Mouse (Mus musculus): ENCODE data around the gene Grhl3. TPM values are rescaled to one million over a fixed set of nuclear protein-coding genes. Genes with fewer than 3 reads are reported as not detected.
"Not testable (repeated sequence)": the region's sequence is repeated elsewhere in the genome, so short reads cannot be mapped to it uniquely, and the experiment has no call there.

The Grhl3 gene
- polyA plus RNA-seq (2014; fragmentation: Nextera tagmentation; extraction: Ambion mirVana), result 5.1 and 5.8 TPM in 2 replicates

DNA sequence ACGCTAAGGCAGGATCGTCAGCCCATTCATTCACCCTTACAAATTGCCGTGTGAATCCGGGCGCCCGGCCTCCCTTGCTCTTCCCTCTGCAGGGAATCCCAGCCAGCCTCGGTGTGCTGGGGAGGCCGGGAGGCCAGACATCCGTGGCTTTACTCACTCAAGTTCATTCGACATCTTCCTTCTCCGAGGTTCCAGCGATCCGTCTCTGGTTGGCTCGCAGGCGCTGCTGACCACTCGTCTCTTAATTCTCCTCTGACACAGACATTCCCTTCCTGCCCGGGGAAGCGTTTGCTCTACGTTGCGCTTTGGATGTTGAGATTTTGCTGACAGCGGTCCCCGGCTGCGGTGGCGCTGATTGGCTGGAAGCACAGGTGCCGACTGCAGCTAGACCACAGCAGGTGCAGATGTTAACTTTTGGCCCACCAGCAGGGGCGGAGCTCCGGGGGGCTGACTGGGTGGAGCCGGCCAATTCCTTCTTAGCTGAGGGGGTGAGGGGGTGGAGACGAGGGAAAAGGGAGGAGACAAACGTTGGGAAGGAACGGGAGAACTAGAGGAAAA lies at the start of gene Grhl3:
Gene Grhl3 (minus strand): TSS at position 380 of the 558 bp plus-strand sequence.
- H3K4me1 ChIP-seq (ENCODE audit: control insufficient read depth in 2 of 2, insufficient read depth in 2 of 2, low read length in 2 of 2), result peaks cover 35 to 42% of the 10 kb centered on the region in 2 experiments
- peak within 1 kb of the TSS; percentile 42 to 49 for H3K4me3 ChIP-seq (ENCODE audit: control insufficient read depth in 1 of 2, insufficient read depth in 1 of 2, low read depth in 1 of 2, low read length in 2 of 2)
- peak within 1 kb of the TSS; percentile 63 for H3K9ac ChIP-seq (ENCODE audit: low read length)
- H3K9me3 ChIP-seq (ENCODE audit: control insufficient read depth, low read length), result no peaks in the 10 kb centered on the region
- H3K27me3 ChIP-seq (ENCODE audit: control insufficient read depth, insufficient read depth, low read length), result peaks cover 12% of the 10 kb centered on the region; the same call in 1 of the 2 replicates
- WGBS, result under 1% methylated on average over 31 of the region's 31 CpGs
- no peaks in the 10 kb centered on the region for H3K36me3 ChIP-seq (ENCODE audit: control insufficient read depth, insufficient read depth, low read length)
- H3K27ac ChIP-seq (replicated peaks in 1 of 2; ENCODE audit: control insufficient read depth in 1 of 2, insufficient read depth in 1 of 2, low read depth in 2 of 2, low read length in 2 of 2), result 0 out of 4 replicates have a peak within 1 kb of the TSS, but pooled peaks of 1 of the 2 experiments have one; percentile 24
- H3K4me2 ChIP-seq (ENCODE audit: low read length), result peak within 1 kb of the TSS; percentile 71
- ATAC-seq (ENCODE audit: insufficient number of reproducible peaks, insufficient read depth, low FRiP score, low read depth), result no peak

DNA sequence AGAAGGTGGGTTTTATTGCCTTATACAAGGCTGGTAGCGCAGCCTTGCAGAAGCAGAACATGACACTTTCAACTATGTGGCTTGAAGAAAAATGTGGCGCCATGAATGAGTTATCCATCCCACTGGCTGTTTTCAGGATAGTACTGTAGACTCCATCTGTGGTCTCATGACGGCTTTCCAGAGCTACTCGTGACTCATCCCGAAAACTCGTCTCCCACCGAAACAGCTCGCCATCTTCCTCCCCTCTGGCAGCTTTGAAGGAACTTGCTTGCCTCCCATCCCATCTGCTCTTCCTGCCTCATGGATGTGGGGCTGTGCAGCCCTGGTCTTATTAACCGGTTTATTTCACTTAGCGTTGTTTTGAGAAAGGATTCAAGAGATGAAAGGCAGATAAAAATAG lies 48.9 kb upstream of the Grhl3 start:
- no peak for ATAC-seq (ENCODE audit: insufficient number of reproducible peaks, insufficient read depth, low FRiP score, low read depth)
- H3K9ac ChIP-seq (ENCODE audit: low read length), result no peak overlapping the region
- 94% methylated on average over 10 of the region's 10 CpGs for WGBS
- H3K36me3 ChIP-seq (ENCODE audit: control insufficient read depth, insufficient read depth, low read length), result no peaks in the 10 kb centered on the region
- peaks cover 28% of the 10 kb centered on the region for H3K27me3 ChIP-seq (ENCODE audit: control insufficient read depth, insufficient read depth, low read length)
- H3K4me3 ChIP-seq (ENCODE audit: control insufficient read depth in 1 of 2, insufficient read depth in 1 of 2, low read depth in 1 of 2, low read length in 2 of 2), result no peak overlapping the region
- H3K9me3 ChIP-seq (ENCODE audit: control insufficient read depth, low read length), result 0 out of 2 replicates have a peak, but pooled peaks cover 4% of the 10 kb centered on the region
- H3K4me2 ChIP-seq (ENCODE audit: low read length), result no peak overlapping the region
- no peaks in the 10 kb centered on the region for H3K4me1 ChIP-seq (ENCODE audit: control insufficient read depth in 2 of 2, insufficient read depth in 2 of 2, low read length in 2 of 2)
- no peak overlapping the region for H3K27ac ChIP-seq (replicated peaks in 1 of 2; ENCODE audit: control insufficient read depth in 1 of 2, insufficient read depth in 1 of 2, low read depth in 2 of 2, low read length in 2 of 2)

DNA sequence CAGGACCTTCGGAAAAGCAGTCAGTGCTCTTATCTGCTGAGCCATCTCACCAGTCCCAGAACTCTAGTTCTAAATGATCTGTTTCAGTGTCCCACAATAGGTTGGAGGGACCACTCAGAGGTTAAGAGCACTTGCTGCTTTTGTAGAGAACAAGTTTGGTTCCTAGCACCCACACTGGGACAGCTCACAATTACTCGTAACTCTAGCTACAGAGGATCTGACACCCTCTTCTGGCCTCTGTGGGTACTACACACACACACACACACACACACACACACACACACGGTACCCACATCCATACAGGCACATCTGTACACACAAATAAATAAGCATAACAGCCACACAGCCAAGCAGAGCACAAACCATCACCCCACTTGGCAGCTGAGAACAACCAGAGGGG lies 47.0 kb upstream of the Grhl3 start:
- H3K4me2 ChIP-seq (ENCODE audit: low read length), result no peak overlapping the region
- H3K4me1 ChIP-seq (ENCODE audit: control insufficient read depth in 2 of 2, insufficient read depth in 2 of 2, low read length in 2 of 2), result no peaks in the 10 kb centered on the region
- H3K9ac ChIP-seq (ENCODE audit: low read length), result no peak overlapping the region
- no peak overlapping the region for H3K27ac ChIP-seq (replicated peaks in 1 of 2; ENCODE audit: control insufficient read depth in 1 of 2, insufficient read depth in 1 of 2, low read depth in 2 of 2, low read length in 2 of 2)
- 92% methylated on average over 3 of the region's 3 CpGs for WGBS
- no peak overlapping the region for H3K4me3 ChIP-seq (ENCODE audit: control insufficient read depth in 1 of 2, insufficient read depth in 1 of 2, low read depth in 1 of 2, low read length in 2 of 2)
- H3K9me3 ChIP-seq (ENCODE audit: control insufficient read depth, low read length), result 0 out of 2 replicates have a peak, but pooled peaks cover 4% of the 10 kb centered on the region
- no peak for ATAC-seq (ENCODE audit: insufficient number of reproducible peaks, insufficient read depth, low FRiP score, low read depth)
- peaks cover 17% of the 10 kb centered on the region for H3K27me3 ChIP-seq (ENCODE audit: control insufficient read depth, insufficient read depth, low read length)
- H3K36me3 ChIP-seq (ENCODE audit: control insufficient read depth, insufficient read depth, low read length), result no peaks in the 10 kb centered on the region

GRCm38 (mm10) chr4:135617783-135618470 lies 44.5 kb upstream of the Grhl3 start:
- H3K27ac ChIP-seq (replicated peaks in 1 of 2; ENCODE audit: control insufficient read depth in 1 of 2, insufficient read depth in 1 of 2, low read depth in 2 of 2, low read length in 2 of 2), result no peak overlapping the region
- H3K4me3 ChIP-seq (ENCODE audit: control insufficient read depth in 1 of 2, insufficient read depth in 1 of 2, low read depth in 1 of 2, low read length in 2 of 2), result no peak overlapping the region
- H3K4me1 ChIP-seq (ENCODE audit: control insufficient read depth in 2 of 2, insufficient read depth in 2 of 2, low read length in 2 of 2), result no peaks in the 10 kb centered on the region; a peak in 1 of 4 replicates
- H3K36me3 ChIP-seq (ENCODE audit: control insufficient read depth, insufficient read depth, low read length), result no peaks in the 10 kb centered on the region
- no peak for ATAC-seq (ENCODE audit: insufficient number of reproducible peaks, insufficient read depth, low FRiP score, low read depth)
- 0 out of 2 replicates have a peak, but pooled peaks cover 4% of the 10 kb centered on the region for H3K9me3 ChIP-seq (ENCODE audit: control insufficient read depth, low read length)
- WGBS, result 14% methylated on average over 16 of the region's 16 CpGs
- H3K27me3 ChIP-seq (ENCODE audit: control insufficient read depth, insufficient read depth, low read length), result peaks cover 2% of the 10 kb centered on the region; the same call in 1 of the 2 replicates
- H3K4me2 ChIP-seq (ENCODE audit: low read length), result peak overlapping the region; percentile 28
- no peak overlapping the region for H3K9ac ChIP-seq (ENCODE audit: low read length)

GRCm38 (mm10) chr4:135617038-135617437 lies 43.6 kb upstream of the Grhl3 start:
- WGBS, result 35% methylated on average over 4 of the region's 4 CpGs
- no peak overlapping the region for H3K27ac ChIP-seq (replicated peaks in 1 of 2; ENCODE audit: control insufficient read depth in 1 of 2, insufficient read depth in 1 of 2, low read depth in 2 of 2, low read length in 2 of 2)
- no peak for ATAC-seq (ENCODE audit: insufficient number of reproducible peaks, insufficient read depth, low FRiP score, low read depth)

DNA sequence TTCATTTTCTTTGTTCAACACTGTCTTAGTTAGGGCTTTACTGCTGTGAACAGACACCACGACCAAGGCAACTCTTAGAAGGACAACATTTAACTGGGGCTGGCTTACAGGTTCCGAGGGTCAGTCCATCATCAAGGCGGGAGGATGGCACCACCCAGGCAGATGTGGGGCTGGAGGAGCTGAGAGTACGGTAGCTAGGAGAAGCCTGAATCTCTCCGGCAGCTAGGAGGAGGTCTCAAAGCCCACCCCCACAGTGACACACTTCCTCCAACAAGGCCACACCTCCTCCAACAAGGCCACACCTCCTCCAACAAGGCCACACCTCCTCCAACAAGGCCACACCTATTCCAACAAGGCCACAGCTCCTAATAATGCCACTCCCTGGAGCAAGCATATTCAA lies 41.9 kb upstream of the Grhl3 start:
- not testable (repeated sequence) for H3K36me3 ChIP-seq (ENCODE audit: control insufficient read depth, insufficient read depth, low read length); H3K9ac ChIP-seq (ENCODE audit: low read length); H3K4me1 ChIP-seq (ENCODE audit: control insufficient read depth in 2 of 2, insufficient read depth in 2 of 2, low read length in 2 of 2); H3K4me2 ChIP-seq (ENCODE audit: low read length); H3K27ac ChIP-seq (replicated peaks in 1 of 2; ENCODE audit: control insufficient read depth in 1 of 2, insufficient read depth in 1 of 2, low read depth in 2 of 2, low read length in 2 of 2); H3K27me3 ChIP-seq (ENCODE audit: control insufficient read depth, insufficient read depth, low read length); ATAC-seq (ENCODE audit: insufficient number of reproducible peaks, insufficient read depth, low FRiP score, low read depth); H3K4me3 ChIP-seq (ENCODE audit: control insufficient read depth in 1 of 2, insufficient read depth in 1 of 2, low read depth in 1 of 2, low read length in 2 of 2)
- H3K9me3 ChIP-seq (ENCODE audit: control insufficient read depth, low read length), result peaks cover 14% of the 10 kb centered on the region
- 71% methylated on average over 5 of the region's 5 CpGs for WGBS

More at GRCm38 (mm10) chr4:135617038-135617437, 43.6 kb upstream of the Grhl3 start:
- Histone ChIP-seq H3K36me3 (ENCODE audit: control insufficient read depth, insufficient read depth, low read length) (no peaks in the 10 kb centered on the region), H3K4me3 (ENCODE audit: control insufficient read depth in 1 of 2, insufficient read depth in 1 of 2, low read depth in 1 of 2, low read length in 2 of 2) (no peak overlapping the region), H3K4me2 (ENCODE audit: low read length) (no peak overlapping the region), H3K9me3 (ENCODE audit: control insufficient read depth, low read length) (0 out of 2 replicates have a peak, but pooled peaks cover 4% of the 10 kb centered on the region), H3K27me3 (ENCODE audit: control insufficient read depth, insufficient read depth, low read length) (no peaks in the 10 kb centered on the region), H3K9ac (ENCODE audit: low read length) (no peak overlapping the region), H3K4me1 (ENCODE audit: control insufficient read depth in 2 of 2, insufficient read depth in 2 of 2, low read length in 2 of 2) (peaks cover 5 to 7% of the 10 kb centered on the region in 2 experiments; a peak in 3 of 4 replicates)

DNA sequence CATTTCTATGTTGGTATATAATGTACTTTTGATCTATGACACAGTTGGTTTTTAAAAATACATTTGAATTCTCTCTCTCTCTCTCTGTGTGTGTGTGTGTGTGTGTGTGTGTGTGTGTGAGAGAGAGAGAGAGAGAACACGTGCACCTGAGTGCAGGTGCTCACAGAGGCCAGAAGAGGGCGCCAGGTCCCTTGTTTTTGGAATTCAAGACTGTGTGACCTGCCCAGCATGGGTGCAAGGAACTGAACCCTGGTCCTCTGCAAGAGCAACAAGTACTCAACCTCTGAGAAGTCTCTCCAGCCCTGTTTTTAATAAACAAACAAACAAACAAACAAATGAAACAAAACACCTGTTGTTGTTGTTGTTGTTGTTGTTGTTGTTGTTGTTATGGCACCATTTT lies 36.6 kb upstream of the Grhl3 start:
- H3K27ac ChIP-seq (replicated peaks in 1 of 2; ENCODE audit: control insufficient read depth in 1 of 2, insufficient read depth in 1 of 2, low read depth in 2 of 2, low read length in 2 of 2), result no peak overlapping the region

More for the DNA sequence above, 36.6 kb upstream of the Grhl3 start:
- H3K4me1 ChIP-seq (ENCODE audit: control insufficient read depth in 2 of 2, insufficient read depth in 2 of 2, low read length in 2 of 2), result peaks cover 5 to 8% of the 10 kb centered on the region in 2 experiments; a peak in 3 of 4 replicates
- 75% methylated on average over 2 of the region's 2 CpGs for WGBS
- H3K4me3 ChIP-seq (ENCODE audit: control insufficient read depth in 1 of 2, insufficient read depth in 1 of 2, low read depth in 1 of 2, low read length in 2 of 2), result no peak overlapping the region
- no peak overlapping the region for H3K4me2 ChIP-seq (ENCODE audit: low read length)
- H3K9me3 ChIP-seq (ENCODE audit: control insufficient read depth, low read length), result peaks cover 12% of the 10 kb centered on the region
- H3K36me3 ChIP-seq (ENCODE audit: control insufficient read depth, insufficient read depth, low read length), result no peaks in the 10 kb centered on the region
- no peak for ATAC-seq (ENCODE audit: insufficient number of reproducible peaks, insufficient read depth, low FRiP score, low read depth)
- H3K9ac ChIP-seq (ENCODE audit: low read length), result no peak overlapping the region
- no peaks in the 10 kb centered on the region for H3K27me3 ChIP-seq (ENCODE audit: control insufficient read depth, insufficient read depth, low read length)
